Mouse (Mus musculus) liver, embryonic 14.5 days (tissue): ENCODE data around the gene Tbc1d10c. TPM values are rescaled to one million over a fixed set of nuclear protein-coding genes. Genes with fewer than 3 reads are reported as not detected.

Experiments used
- ATAC-seq: fragments of 200-750 bp; cut with Nextera tagmentation; 2 replicates; pipeline ENCODE4 v1.8.0; 2017; ENCODE audit warnings: moderate number of reproducible peaks, mild to moderate bottlenecking, moderate library complexity; ENCODE audit not compliant: insufficient read depth
- DNase-seq, 3 experiments: peaks; one replicate each; pipeline ENCODE4 v3.0.0-alpha.2; 2012 to 2013; ENCODE audit warnings: low read depth in 3 of 3, low spot score in 3 of 3
- H3K27ac ChIP-seq: fragments of 300-500 bp; sonication (generic); 2 replicates; pipeline ENCODE4 v1.5.1; 2014; ENCODE audit warnings: moderate library complexity, mild to moderate bottlenecking, control low read depth, inconsistent platforms
- H3K27me3 ChIP-seq: fragments of 300-500 bp; sonication (generic); 2 replicates; pipeline ENCODE4 v1.6.1; 2014; ENCODE audit warnings: mild to moderate bottlenecking, low read length, moderate library complexity; ENCODE audit not compliant: control insufficient read depth, insufficient read depth
- H3K36me3 ChIP-seq: fragments of 300-500 bp; sonication (generic); replicated peaks from 2 replicates; pipeline ENCODE4 v1.6.1; 2014; ENCODE audit warnings: low read depth; ENCODE audit not compliant: control insufficient read depth, insufficient read depth
- H3K4me1 ChIP-seq, 2 experiments: fragments of 200-500 bp in 1 of 2; fragments of 300-500 bp in 1 of 2; sonication (generic) in 1 of 2; replicated peaks; 2 replicates each; pipeline ENCODE4 v1.6.1; 2012 to 2014; ENCODE audit warnings: antibody characterized with exemption in 1 of 2, inconsistent platforms in 1 of 2, low read length in 1 of 2; ENCODE audit not compliant: control insufficient read depth in 2 of 2, insufficient read depth in 2 of 2
- H3K4me2 ChIP-seq: fragments of 300-500 bp; sonication (generic); 2 replicates; pipeline ENCODE4 v1.6.1; 2014; ENCODE audit warnings: low read depth, mild to moderate bottlenecking, control low read depth, moderate library complexity
- H3K4me3 ChIP-seq, 2 experiments: fragments of 200-500 bp in 1 of 2; fragments of 300-500 bp in 1 of 2; sonication (generic) in 1 of 2; 2 replicates each; pipeline ENCODE4 v1.5.1; 2012 to 2014; ENCODE audit warnings: low read depth in 2 of 2, low read length in 2 of 2, mild to moderate bottlenecking in 2 of 2, control low read depth in 1 of 2, inconsistent platforms in 1 of 2, moderate library complexity in 1 of 2; ENCODE audit not compliant: insufficient read depth in 1 of 2
- H3K9ac ChIP-seq: fragments of 300-500 bp; sonication (generic); replicated peaks from 2 replicates; pipeline ENCODE4 v1.6.1; 2014; ENCODE audit warnings: mild to moderate bottlenecking, control low read depth, moderate library complexity
- H3K9me3 ChIP-seq: fragments of 300-500 bp; sonication (generic); 2 replicates; pipeline ENCODE4 v1.6.1; 2016; ENCODE audit warnings: low read length, mixed read lengths; ENCODE audit not compliant: control insufficient read depth
- CTCF ChIP-seq: IDR thresholded peaks from 2 replicates; pipeline ENCODE4 v1.5.1; 2016; ENCODE audit warnings: antibody characterized with exemption, low read depth, control low read depth
- EP300 ChIP-seq: IDR thresholded peaks from 2 replicates; pipeline ENCODE4 v1.6.1; 2016; ENCODE audit warnings: antibody characterized with exemption, low read depth
- WGBS: fragments of 180-500 bp; shearing (Covaris S2); extraction: QIAGEN DNeasy Blood & Tissue Kit; methylation state at CpG from one replicate; pipeline ENCODE4 v1.1.7; 2014; ENCODE audit not compliant: insufficient replicate concordance; 5-methylcytosine and 5-hydroxymethylcytosine counted together
- polyA plus RNA-seq, 2 experiments: library from polyadenylated mRNA; depleted of rRNA in 1 of 2; stranded (reverse) in 1 of 2; unstranded in 1 of 2; fragments of >200 nt; fragmentation: Nextera tagmentation in 1 of 2; extraction: Ambion mirVana in 1 of 2; gene quantifications; 2 replicates each; pipeline versions ENCODE4 v1.2.1 to v1.2.3; 2012 to 2014

Gene Tbc1d10c
- polyA plus RNA-seq, 2 experiments, result 2.5 to 2.6 TPM

DNA sequence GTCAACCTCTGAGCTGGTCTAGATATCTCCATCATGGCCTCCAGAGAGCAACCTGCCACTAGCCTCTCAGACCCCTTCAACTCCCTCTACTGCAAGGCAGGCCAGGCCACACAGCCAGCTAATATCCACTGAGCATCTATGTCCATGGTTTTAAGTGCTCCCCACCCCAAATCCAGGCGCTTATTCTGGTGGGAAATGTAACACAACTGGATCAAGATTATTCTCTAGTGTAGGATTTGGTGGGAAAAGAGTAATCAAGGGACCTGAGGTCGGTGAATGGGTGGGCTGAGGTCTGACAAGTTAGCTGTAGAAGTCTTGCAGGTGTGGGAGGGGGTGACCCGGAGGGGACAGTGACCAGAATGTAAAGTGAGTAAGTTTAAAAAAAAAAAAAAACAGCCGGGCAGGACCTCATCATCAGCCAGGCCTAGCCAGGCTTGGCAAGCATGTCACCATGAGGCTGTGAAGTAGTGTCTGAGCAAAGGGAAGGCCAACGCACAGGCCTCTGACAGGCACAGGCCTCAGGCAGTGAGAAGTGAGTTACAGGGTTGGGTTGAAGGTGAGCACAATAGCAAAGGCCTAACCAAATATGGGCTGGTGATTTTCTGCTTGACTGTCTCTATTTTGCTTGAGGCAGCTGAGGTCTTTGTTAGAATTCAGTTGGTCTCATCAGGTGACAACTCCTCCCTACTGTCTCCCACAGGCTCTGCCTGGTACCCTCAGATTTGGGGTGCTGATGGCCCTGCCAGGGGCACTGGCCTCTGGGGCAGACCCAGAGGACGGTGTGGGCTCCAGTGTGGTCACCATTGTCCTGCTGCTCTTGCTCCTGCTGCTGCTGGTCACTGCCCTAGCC lies 35.6 kb downstream of the Tbc1d10c start:
- Histone ChIP-seq H3K27me3 (no peaks in the 10 kb centered on the region), H3K9me3 (no peaks in the 10 kb centered on the region), H3K4me2 (peak overlapping the region; percentile 8), H3K27ac (no peak overlapping the region), H3K36me3 (peaks cover 14% of the 10 kb centered on the region), H3K4me3 (peak overlapping the region in 1 of 2 experiments; percentile 4; a peak in 1 of 4 replicates), H3K9ac (no peak overlapping the region; the same call in 1 of the 2 replicates), H3K4me1 (no peaks in the 10 kb centered on the region; a peak in 2 of 4 replicates)
- TF ChIP-seq EP300 (no peak), CTCF (no peak)
- DNase-seq (no peak), ATAC-seq (no peak)
- 49% methylated on average over 6 of the region's 6 CpGs for WGBS

DNA sequence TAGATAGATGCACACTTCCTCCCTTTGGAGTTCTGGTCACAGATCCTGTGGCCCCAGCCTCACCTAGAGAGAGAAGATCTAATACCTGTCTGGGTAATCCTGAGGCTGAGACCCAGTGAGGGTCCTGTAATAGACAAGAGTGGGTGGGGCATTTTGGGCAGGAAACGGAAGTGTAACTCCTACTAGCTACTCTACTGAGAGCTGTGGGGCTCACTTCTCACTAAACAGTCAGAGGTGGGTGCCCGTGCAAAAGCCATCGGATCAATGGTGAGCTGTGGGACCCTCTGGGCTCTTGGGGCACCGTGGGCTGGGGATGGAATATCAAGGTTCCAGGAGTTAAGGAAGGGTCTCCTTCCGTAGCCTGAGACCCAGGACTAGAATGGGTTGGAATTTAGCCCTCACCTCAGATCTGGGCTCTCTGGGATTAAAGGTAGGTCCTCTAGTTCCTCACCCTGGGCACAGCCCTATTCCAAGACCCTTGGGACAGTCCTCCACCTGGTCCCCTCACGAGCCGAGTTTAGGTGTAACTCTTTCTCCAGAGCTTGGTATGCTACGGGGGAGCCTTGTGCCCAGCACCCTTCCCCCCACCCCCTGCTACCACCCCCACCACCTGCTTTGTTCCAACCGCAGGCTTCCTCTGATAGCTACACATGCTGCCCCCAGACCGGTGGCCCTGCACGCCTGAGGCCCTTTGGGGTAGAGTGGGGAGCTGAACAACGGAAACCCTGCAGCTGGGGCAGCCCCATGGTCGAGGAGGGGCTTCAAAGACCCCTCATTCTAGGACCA lies 36.5 kb downstream of the Tbc1d10c start:
- ATAC-seq (peak; percentile 34; the same call in 1 of the 2 replicates), DNase-seq (no peak)
- Histone ChIP-seq H3K36me3 (peaks cover 14% of the 10 kb centered on the region), H3K9me3 (no peaks in the 10 kb centered on the region), H3K27ac (no peak overlapping the region), H3K4me3 (peak overlapping the region; percentile 23 to 31; a peak in 3 of 4 replicates), H3K4me1 (peaks cover 0 to under 1% of the 10 kb centered on the region in 2 experiments; a peak in 2 of 4 replicates), H3K27me3 (no peaks in the 10 kb centered on the region), H3K4me2 (peak overlapping the region; percentile 22), H3K9ac (peak overlapping the region; percentile 27)
- TF ChIP-seq CTCF (no peak), EP300 (no peak)
- WGBS, result 17% methylated on average over 13 of the region's 13 CpGs

DNA sequence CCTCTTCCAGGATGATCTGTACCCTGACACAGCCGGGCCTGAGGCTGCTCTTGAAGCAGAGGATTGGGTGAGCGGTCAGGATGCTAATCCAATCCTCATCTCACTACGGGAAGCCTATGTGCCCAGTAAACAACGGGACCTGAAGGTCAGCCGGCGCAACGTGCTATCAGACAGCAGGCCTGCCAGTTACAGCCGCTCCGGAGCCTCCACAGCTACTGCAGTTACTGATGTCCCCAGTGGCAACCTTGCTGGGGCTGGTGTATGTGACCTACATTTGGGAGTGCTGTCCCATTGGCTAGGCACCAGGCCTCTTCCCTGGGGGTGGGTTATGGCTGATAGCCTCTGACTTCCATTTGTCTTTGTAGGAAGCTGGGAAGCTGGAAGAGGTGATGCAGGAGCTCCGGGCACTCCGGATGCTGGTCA lies 37.8 kb downstream of the Tbc1d10c start, which contains the start of gene Ptprcap:
Gene Ptprcap (plus strand): TSS at position 373 of the 423 bp plus-strand sequence.
- 73% methylated on average over 11 of the region's 11 CpGs for WGBS
- no peak within 1 kb of the TSS; the same call in 1 of the 2 replicates for H3K9ac ChIP-seq
- 0 out of 2 replicates have a peak, but pooled peaks have one; percentile 1 for TF ChIP-seq CTCF
- TF ChIP-seq EP300, result no peak
- H3K4me3 ChIP-seq, result no peak within 1 kb of the TSS
- no peaks in the 10 kb centered on the region for H3K9me3 ChIP-seq
- no peak within 1 kb of the TSS for H3K27ac ChIP-seq
- H3K4me2 ChIP-seq, result no peak within 1 kb of the TSS; the same call in 1 of the 2 replicates
- H3K4me1 ChIP-seq, result peaks cover 0 to 5% of the 10 kb centered on the region in 2 experiments
- peaks cover 9% of the 10 kb centered on the region for H3K36me3 ChIP-seq
- H3K27me3 ChIP-seq, result no peaks in the 10 kb centered on the region
- ATAC-seq (no peak), DNase-seq (no peak)

DNA sequence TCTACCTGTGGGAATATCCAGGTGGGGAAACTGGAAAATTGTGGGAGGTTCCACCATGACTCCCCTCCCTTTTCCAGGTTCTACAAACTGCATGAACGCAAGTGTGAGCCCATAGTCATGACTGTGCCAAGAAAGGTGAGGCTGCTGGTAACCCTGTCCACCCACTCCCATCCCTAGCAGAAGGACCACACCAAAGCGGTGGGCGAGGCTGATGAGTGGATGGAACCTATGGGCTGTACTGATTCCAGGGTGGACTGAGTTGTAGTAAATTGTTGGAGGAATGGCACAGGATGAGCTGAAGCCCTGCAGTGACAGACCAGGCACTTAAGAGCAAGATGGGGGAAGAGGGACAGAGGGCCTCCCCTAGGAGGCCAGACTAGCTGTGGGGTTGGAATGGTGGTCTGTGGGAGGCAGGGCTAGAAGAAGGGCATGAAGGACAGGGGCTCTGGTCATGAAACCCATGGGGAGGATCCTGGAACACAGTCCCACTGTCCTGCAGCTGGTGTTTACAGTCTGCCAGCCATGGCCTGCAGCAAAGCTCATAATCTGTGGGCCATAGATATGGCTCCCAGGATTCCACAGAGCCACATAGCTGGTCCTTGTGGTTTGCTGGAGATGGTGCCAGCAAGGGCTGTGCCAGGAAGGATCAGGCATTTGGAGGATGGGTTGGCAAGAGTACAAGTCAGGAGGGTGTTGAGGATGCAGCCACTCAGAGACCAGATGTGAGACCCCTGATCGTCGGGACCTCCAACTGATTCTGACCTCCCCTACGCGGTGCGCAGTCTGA lies 38.4 kb downstream of the Tbc1d10c start:
- Histone ChIP-seq H3K4me1 (peaks cover 4 to 11% of the 10 kb centered on the region in 2 experiments), H3K4me2 (no peak overlapping the region), H3K27me3 (no peaks in the 10 kb centered on the region), H3K27ac (no peak overlapping the region), H3K9me3 (no peaks in the 10 kb centered on the region), H3K4me3 (no peak overlapping the region), H3K36me3 (0 out of 2 replicates have a peak, but pooled peaks cover 3% of the 10 kb centered on the region), H3K9ac (no peak overlapping the region)
- 84% methylated on average over 8 of the region's 8 CpGs for WGBS
- ATAC-seq (no peak), DNase-seq (no peak)
- no peak for TF ChIP-seq EP300
- TF ChIP-seq CTCF, result no peak
